Mouse (Mus musculus) bone marrow macrophage, adult 2 months (primary cell): ENCODE data around the gene 1700001C19Rik.

Experiments used
- CTCF ChIP-seq: IDR thresholded peaks from 2 replicates; pipeline ENCODE4 v1.5.1; 2012; ENCODE audit warnings: low read depth, mild to moderate bottlenecking, low read length, moderate library complexity
- POLR2A ChIP-seq: IDR thresholded peaks from 2 replicates; pipeline ENCODE4 v1.6.1; 2012; ENCODE audit warnings: mild to moderate bottlenecking, low read depth, low read length, borderline replicate concordance

- TF ChIP-seq POLR2A (no peak), CTCF (peak; percentile 35; the same call in 1 of the 2 replicates)
Observed at GRCm38 (mm10) chr17:47407717-47408557, 29.2 kb downstream of the 1700001C19Rik start.
